ENCODE assay signal across 8 mouse cellular contexts in the genomic region with DNA sequence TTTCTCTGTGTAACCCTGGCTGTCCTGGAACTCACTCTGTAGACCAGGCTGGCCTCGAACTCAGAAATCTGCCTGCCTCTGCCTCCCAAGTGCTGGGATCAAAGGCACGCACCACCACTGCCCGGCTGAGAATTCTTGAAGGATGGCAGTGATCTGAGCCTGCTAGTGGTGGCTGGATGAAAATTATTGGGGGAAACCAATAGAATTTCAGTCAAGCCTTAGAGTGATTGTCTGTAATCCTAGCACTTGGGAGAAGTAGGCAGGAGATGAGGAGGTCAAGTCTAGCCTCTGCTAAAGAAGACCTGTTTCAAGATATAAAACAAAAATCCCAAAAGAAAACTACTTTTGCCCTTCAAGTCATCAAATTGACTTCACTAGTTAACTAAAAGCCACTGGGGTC. TPM values are rescaled to one million over a fixed set of nuclear protein-coding genes. Genes with fewer than 3 reads are reported as not detected.
DNase-seq lines count a peak whose midpoint lies in the region; ATAC-seq and TF ChIP-seq lines count a peak whose summit lies in the region.

No protein-coding gene starts in this region.

- peak; percentile 20; the same call in 1 of the 2 replicates for ATAC-seq in kidney, embryonic 16.5 days (ENCODE audit: low FRiP score, low TSS enrichment)
- ATAC-seq in midbrain, postnatal 0 days (ENCODE audit: low FRiP score): no peak

- TF ChIP-seq CTCF in midbrain, postnatal 0 days (IDR thresholded peaks at IDR 0.05): no peak

- no peaks in the 10 kb centered on the region for H3K9me3 ChIP-seq in kidney, embryonic 16.5 days (ENCODE audit: low read length)
- H3K9me3 ChIP-seq in erythroblast, embryonic 14.5 days (ENCODE audit: control insufficient read depth, low read length): no peaks in the 10 kb centered on the region
- H3K9me3 ChIP-seq in limb, embryonic 10.5 days (replicated peaks): no peaks in the 10 kb centered on the region
- no peaks in the 10 kb centered on the region for H3K9me3 ChIP-seq in midbrain, postnatal 0 days (ENCODE audit: low read length)

- peaks cover 18% of the 10 kb centered on the region for H3K36me3 ChIP-seq in kidney, embryonic 16.5 days (ENCODE audit: insufficient read depth, low read length)
- H3K36me3 ChIP-seq in erythroblast, embryonic 14.5 days (ENCODE audit: control insufficient read depth): peaks cover 33% of the 10 kb centered on the region
- H3K36me3 ChIP-seq in limb, embryonic 10.5 days: peaks cover 25% of the 10 kb centered on the region
- H3K36me3 ChIP-seq in midbrain, postnatal 0 days (ENCODE audit: insufficient read depth, low read length): peaks cover 16% of the 10 kb centered on the region

- no peak overlapping the region for H3K9ac ChIP-seq in kidney, embryonic 16.5 days (replicated peaks; ENCODE audit: low read length)
- no peak overlapping the region for H3K9ac ChIP-seq in midbrain, postnatal 0 days (replicated peaks; ENCODE audit: low read length, poor library complexity, severe bottlenecking)

- no peak for DNase-seq in kidney, adult 8-10 months
- DNase-seq in limb, embryonic 10.5 days (ENCODE audit: low spot score): no peak
- DNase-seq in midbrain, postnatal 0 days (ENCODE audit: low spot score): no peak
- DNase-seq in thymus, postnatal 36 days: no peak
- no peak for DNase-seq in urinary bladder, postnatal 25 days (ENCODE audit: low spot score)
- DNase-seq in gastrocnemius, adult 18-20 months (ENCODE audit: low spot score): no peak

- peaks cover 16% of the 10 kb centered on the region for H3K4me1 ChIP-seq in kidney, embryonic 16.5 days (ENCODE audit: insufficient read depth, low read length)
- H3K4me1 ChIP-seq in erythroblast, embryonic 14.5 days (ENCODE audit: control insufficient read depth): peaks cover 41% of the 10 kb centered on the region
- H3K4me1 ChIP-seq in limb, embryonic 10.5 days: peaks cover 12% of the 10 kb centered on the region
- H3K4me1 ChIP-seq in midbrain, postnatal 0 days (ENCODE audit: insufficient read depth, low read length): no peaks in the 10 kb centered on the region; the same call in 1 of the 2 replicates

- H3K27ac ChIP-seq in kidney, embryonic 16.5 days (ENCODE audit: low read length): no peak overlapping the region
- 0 out of 2 replicates have a peak overlapping the region, but pooled peaks have one; percentile 92 for H3K27ac ChIP-seq in limb, embryonic 10.5 days
- H3K27ac ChIP-seq in midbrain, postnatal 0 days (ENCODE audit: low read depth, low read length): no peak overlapping the region

- WGBS in kidney, embryonic 16.5 days: 85% methylated on average over 3 of the region's 3 CpGs
- 92% methylated on average over 3 of the region's 3 CpGs for WGBS in limb, embryonic 10.5 days
- 94% methylated on average over 3 of the region's 3 CpGs for WGBS in midbrain, postnatal 0 days

- peak overlapping the region; percentile 98 for H3K4me3 ChIP-seq in kidney, embryonic 16.5 days (ENCODE audit: low read length)
- H3K4me3 ChIP-seq in erythroblast, embryonic 14.5 days (replicated peaks): peak overlapping the region; percentile 88
- peak overlapping the region; percentile 93 for H3K4me3 ChIP-seq in limb, embryonic 10.5 days
- peak overlapping the region; percentile 79 for H3K4me3 ChIP-seq in midbrain, postnatal 0 days (ENCODE audit: low read depth, low read length)

- no peaks in the 10 kb centered on the region for H3K27me3 ChIP-seq in kidney, embryonic 16.5 days (ENCODE audit: insufficient read depth, low read length)
- no peaks in the 10 kb centered on the region for H3K27me3 ChIP-seq in erythroblast, embryonic 14.5 days (ENCODE audit: control insufficient read depth)
- H3K27me3 ChIP-seq in limb, embryonic 10.5 days (ENCODE audit: low read depth, poor library complexity, severe bottlenecking): no peaks in the 10 kb centered on the region
- H3K27me3 ChIP-seq in midbrain, postnatal 0 days (ENCODE audit: insufficient read depth, low read length): no peaks in the 10 kb centered on the region

- H3K4me2 ChIP-seq in kidney, embryonic 16.5 days (replicated peaks; ENCODE audit: low read depth, low read length): no peak overlapping the region
- no peak overlapping the region for H3K4me2 ChIP-seq in midbrain, postnatal 0 days (ENCODE audit: low read depth, low read length, poor library complexity, severe bottlenecking)

RNA-seq across cellular contexts. Expression of gene Farsa, which starts 0.4 kb away (rescaled TPM):
- polyA plus RNA-seq in kidney, embryonic 16.5 days (2015; fragmentation: Nextera tagmentation; extraction: Ambion mirVana): 110 and 120 TPM in 2 replicates
- 9.0 and 9.3 TPM in 2 replicates for polyA plus RNA-seq in erythroblast, embryonic 14.5 days (2012)
- polyA plus RNA-seq in limb, embryonic 10.5 days (2016; fragmentation: Nextera tagmentation; extraction: Ambion mirVana): 149 and 156 TPM in 2 replicates
- 74.8 and 84.6 TPM in 2 replicates for total RNA-seq in midbrain, postnatal 0 days (2014; rRNA removed)
- polyA plus RNA-seq in midbrain, postnatal 0 days (2015; fragmentation: Nextera tagmentation; extraction: Ambion mirVana): 92.7 and 103 TPM in 2 replicates
- total RNA-seq in gastrocnemius, adult 18-20 months (2021): 10 to 100 TPM; 22.8 to 25.2 TPM

RNA-seq across cellular contexts. Expression of gene Calr, which starts 9.7 kb away (rescaled TPM):
- polyA plus RNA-seq in kidney, embryonic 16.5 days (2015; fragmentation: Nextera tagmentation; extraction: Ambion mirVana): 1,143 and 1,180 TPM in 2 replicates
- polyA plus RNA-seq in erythroblast, embryonic 14.5 days (2012): 29.4 and 30.9 TPM in 2 replicates
- 820 and 843 TPM in 2 replicates for polyA plus RNA-seq in limb, embryonic 10.5 days (2016; fragmentation: Nextera tagmentation; extraction: Ambion mirVana)
- 369 and 436 TPM in 2 replicates for total RNA-seq in midbrain, postnatal 0 days (2014; rRNA removed)
- polyA plus RNA-seq in midbrain, postnatal 0 days (2015; fragmentation: Nextera tagmentation; extraction: Ambion mirVana): 444 and 445 TPM in 2 replicates
- total RNA-seq in gastrocnemius, adult 18-20 months (2021): 100 to 1,000 TPM; 145 to 160 TPM

RNA-seq across cellular contexts. Expression of gene Syce2, which starts 15.5 kb away (rescaled TPM):
- polyA plus RNA-seq in kidney, embryonic 16.5 days (2015; fragmentation: Nextera tagmentation; extraction: Ambion mirVana): 60.7 and 61.3 TPM in 2 replicates
- 15.0 TPM in 2 replicates for polyA plus RNA-seq in erythroblast, embryonic 14.5 days (2012)
- polyA plus RNA-seq in limb, embryonic 10.5 days (2016; fragmentation: Nextera tagmentation; extraction: Ambion mirVana): 92.8 and 99.5 TPM in 2 replicates
- total RNA-seq in midbrain, postnatal 0 days (2014; rRNA removed): 29.5 and 31.7 TPM in 2 replicates
- 56.2 and 61.4 TPM in 2 replicates for polyA plus RNA-seq in midbrain, postnatal 0 days (2015; fragmentation: Nextera tagmentation; extraction: Ambion mirVana)
- 1 to 10 TPM; 1.3 to 1.4 TPM for total RNA-seq in gastrocnemius, adult 18-20 months (2021)

RNA-seq across cellular contexts. Expression of gene Rad23a, which starts 16.0 kb away (rescaled TPM):
- polyA plus RNA-seq in kidney, embryonic 16.5 days (2015; fragmentation: Nextera tagmentation; extraction: Ambion mirVana): 109 and 114 TPM in 2 replicates
- 740 and 808 TPM in 2 replicates for polyA plus RNA-seq in erythroblast, embryonic 14.5 days (2012)
- 119 and 122 TPM in 2 replicates for polyA plus RNA-seq in limb, embryonic 10.5 days (2016; fragmentation: Nextera tagmentation; extraction: Ambion mirVana)
- total RNA-seq in midbrain, postnatal 0 days (2014; rRNA removed): 43.8 and 57.5 TPM in 2 replicates
- 83.5 and 88.3 TPM in 2 replicates for polyA plus RNA-seq in midbrain, postnatal 0 days (2015; fragmentation: Nextera tagmentation; extraction: Ambion mirVana)
- 100 to 1,000 TPM; 171 to 176 TPM for total RNA-seq in gastrocnemius, adult 18-20 months (2021)

RNA-seq across cellular contexts. Expression of gene Gadd45gip1, which starts 25.1 kb away (rescaled TPM):
- 49.7 and 51.6 TPM in 2 replicates for polyA plus RNA-seq in kidney, embryonic 16.5 days (2015; fragmentation: Nextera tagmentation; extraction: Ambion mirVana)
- polyA plus RNA-seq in erythroblast, embryonic 14.5 days (2012): 10.3 and 11.6 TPM in 2 replicates
- polyA plus RNA-seq in limb, embryonic 10.5 days (2016; fragmentation: Nextera tagmentation; extraction: Ambion mirVana): 51.7 and 54.4 TPM in 2 replicates
- 27.5 and 28.2 TPM in 2 replicates for total RNA-seq in midbrain, postnatal 0 days (2014; rRNA removed)
- polyA plus RNA-seq in midbrain, postnatal 0 days (2015; fragmentation: Nextera tagmentation; extraction: Ambion mirVana): 42.9 and 45.1 TPM in 2 replicates
- total RNA-seq in gastrocnemius, adult 18-20 months (2021): 10 to 100 TPM; 22.9 to 24.2 TPM

Comparison
In these comparisons a context has a peak if more than half of its experiments do, and no peak if none do; other contexts are left out.
1. RNA of gene Calr, which starts 9.7 kb away (polyA plus RNA-seq): 1,143 to 1,180 TPM in kidney, embryonic 16.5 days, 820 to 843 TPM in limb, embryonic 10.5 days and 444 to 445 TPM in midbrain, postnatal 0 days; 29.4 to 30.9 TPM in erythroblast, embryonic 14.5 days; every median in the first group is over 10 times any median in the second.
2. Peak in every context shown above with its lines, with median percentiles within 50 percentile points of each other: H3K4me3 ChIP-seq.